Comparison of ENCODE assay signal across 8 mouse cellular contexts in the genomic region with DNA sequence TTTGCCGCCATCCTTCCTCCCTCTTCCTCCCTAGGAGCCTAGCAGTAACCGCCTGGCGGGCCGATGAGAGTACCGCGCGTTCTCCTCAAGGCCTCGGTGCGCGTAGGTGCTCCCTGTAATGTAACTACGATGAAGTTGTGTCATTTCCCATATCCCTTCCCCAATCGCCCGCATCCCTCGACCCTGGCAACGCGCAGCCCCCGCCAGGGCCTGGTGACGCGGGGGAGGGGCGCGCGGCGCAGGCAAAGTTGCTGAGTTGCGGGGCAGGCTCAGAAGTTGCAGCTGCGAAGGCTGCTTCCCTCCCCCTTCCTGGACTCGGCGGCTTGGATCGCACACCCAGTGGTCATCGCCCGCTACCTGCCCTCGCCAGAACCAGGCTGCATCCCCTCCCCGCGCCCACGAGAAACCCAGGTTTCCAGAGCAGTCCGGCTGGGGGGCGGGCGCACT. TPM values are rescaled to one million over a fixed set of nuclear protein-coding genes. Genes with fewer than 3 reads are reported as not detected.
DNase-seq lines count a peak whose midpoint lies in the region; ATAC-seq and TF ChIP-seq lines count a peak whose summit lies in the region.

A gene (plus strand): TSS at position 254 of the 447 bp plus-strand sequence.

- H3ac ChIP-seq in myocyte (ENCODE audit: control insufficient read depth, insufficient read length), result peak within 1 kb of the TSS; percentile 8

- peak within 1 kb of the TSS; percentile 100 for H3K4me2 ChIP-seq in forebrain, embryonic 11.5 days (ENCODE audit: low read depth, low read length, severe bottlenecking)
- peak within 1 kb of the TSS; percentile 98 for H3K4me2 ChIP-seq in heart, embryonic 13.5 days
- peak within 1 kb of the TSS; percentile 97 for H3K4me2 ChIP-seq in liver, embryonic 12.5 days
- peak within 1 kb of the TSS; percentile 65 for H3K4me2 ChIP-seq in myocyte (ENCODE audit: low read depth)

- H3K27ac ChIP-seq in forebrain, embryonic 11.5 days (ENCODE audit: low read depth, low read length), result no peak within 1 kb of the TSS
- H3K27ac ChIP-seq in heart, embryonic 13.5 days (replicated peaks), result no peak within 1 kb of the TSS
- H3K27ac ChIP-seq in liver, embryonic 12.5 days, result peak within 1 kb of the TSS; percentile 49

- under 1% methylated on average over 36 of the region's 37 CpGs for WGBS in forebrain, embryonic 11.5 days
- WGBS in heart, embryonic 13.5 days, result under 1% methylated on average over 37 of the region's 37 CpGs
- under 1% methylated on average over 37 of the region's 37 CpGs for WGBS in liver, embryonic 12.5 days (ENCODE audit: insufficient replicate concordance)

- no peaks in the 10 kb centered on the region for H3K9me3 ChIP-seq in forebrain, embryonic 11.5 days (ENCODE audit: control insufficient read depth, low read length)
- no peaks in the 10 kb centered on the region for H3K9me3 ChIP-seq in heart, embryonic 13.5 days
- H3K9me3 ChIP-seq in liver, embryonic 12.5 days (replicated peaks), result no peaks in the 10 kb centered on the region

- peak; percentile 76 for ATAC-seq in forebrain, embryonic 11.5 days (replicated peaks; ENCODE audit: low FRiP score)
- ATAC-seq in heart, embryonic 13.5 days (ENCODE audit: extremely low read depth, insufficient number of reproducible peaks, low FRiP score, low TSS enrichment), result peak; percentile 63; the same call in 1 of the 2 replicates
- peak; percentile 36; the same call in 1 of the 2 replicates for ATAC-seq in liver, embryonic 12.5 days

- H3K79me2 ChIP-seq in myocyte (ENCODE audit: control insufficient read depth, insufficient read depth), result no peaks in the 10 kb centered on the region

- peaks cover 5% of the 10 kb centered on the region; the same call in 1 of the 2 replicates for H3K4me1 ChIP-seq in forebrain, embryonic 11.5 days (replicated peaks; ENCODE audit: control insufficient read depth, insufficient read depth, low read length)
- H3K4me1 ChIP-seq in heart, embryonic 13.5 days, result peaks cover 16% of the 10 kb centered on the region
- H3K4me1 ChIP-seq in liver, embryonic 12.5 days, result peaks cover 27% of the 10 kb centered on the region

- peak; percentile 23 for DNase-seq in layer of hippocampus, adult 11-12 months (ENCODE audit: low spot score)
- no peak for DNase-seq in layer of hippocampus, adult 9-10 months (ENCODE audit: low spot score)
- DNase-seq in forebrain, embryonic 11.5 days (ENCODE audit: low spot score), result peak; percentile 71
- peak; percentile 70 for DNase-seq in kidney, postnatal 10 days
- peak; percentile 67 for DNase-seq in testis, postnatal 10 days (ENCODE audit: low spot score)

- peak within 1 kb of the TSS; percentile 51 for H3K4me3 ChIP-seq in forebrain, embryonic 11.5 days (ENCODE audit: low read depth, low read length)
- peak within 1 kb of the TSS; percentile 62 for H3K4me3 ChIP-seq in heart, embryonic 13.5 days
- peak within 1 kb of the TSS; percentile 63 for H3K4me3 ChIP-seq in liver, embryonic 12.5 days
- H3K4me3 ChIP-seq in myocyte, result peak within 1 kb of the TSS; percentile 32

- H3K9ac ChIP-seq in forebrain, embryonic 11.5 days (ENCODE audit: low read length), result peak within 1 kb of the TSS; percentile 56
- H3K9ac ChIP-seq in heart, embryonic 13.5 days, result peak within 1 kb of the TSS; percentile 80
- H3K9ac ChIP-seq in liver, embryonic 12.5 days, result peak within 1 kb of the TSS; percentile 64

- H3K36me3 ChIP-seq in forebrain, embryonic 11.5 days (ENCODE audit: control insufficient read depth, insufficient read depth, low read length), result no peaks in the 10 kb centered on the region
- no peaks in the 10 kb centered on the region for H3K36me3 ChIP-seq in heart, embryonic 13.5 days
- no peaks in the 10 kb centered on the region for H3K36me3 ChIP-seq in liver, embryonic 12.5 days
- no peaks in the 10 kb centered on the region for H3K36me3 ChIP-seq in myocyte (ENCODE audit: control insufficient read depth, insufficient read depth)

- TF ChIP-seq POLR2A in myocyte (IDR thresholded peaks at IDR 0.05; ENCODE audit: insufficient read length, low read depth), result peak; percentile 56

- peaks cover 33% of the 10 kb centered on the region for H3K27me3 ChIP-seq in forebrain, embryonic 11.5 days (ENCODE audit: control insufficient read depth, insufficient read depth, low read length)
- peaks cover 15% of the 10 kb centered on the region for H3K27me3 ChIP-seq in heart, embryonic 13.5 days (replicated peaks)
- peaks cover 33% of the 10 kb centered on the region for H3K27me3 ChIP-seq in liver, embryonic 12.5 days (replicated peaks)
- no peaks in the 10 kb centered on the region for H3K27me3 ChIP-seq in myocyte (ENCODE audit: control insufficient read depth, insufficient read depth, insufficient read length)

TF ChIP-seq in myocyte, 11 proteins besides CTCF, POLR2A, EP300 and RAD21:
- TF ChIP-seq TCF3 (IDR thresholded peaks at IDR 0.05; ENCODE audit: insufficient read length, low read depth), result no peak
- no peak for TF ChIP-seq E2F4 (IDR thresholded peaks at IDR 0.05; ENCODE audit: insufficient read depth)
- TF ChIP-seq REST (IDR thresholded peaks at IDR 0.05; ENCODE audit: insufficient read depth, insufficient read length), result no peak
- no peak for TF ChIP-seq MAX (IDR thresholded peaks at IDR 0.05; ENCODE audit: low read depth)
- TF ChIP-seq CEBPB (IDR thresholded peaks at IDR 0.05; ENCODE audit: insufficient read depth, poor library complexity, severe bottlenecking), result no peak
- peak in 2 of 3 experiments; percentile 31 to 63 for TF ChIP-seq MYOG (IDR thresholded peaks at IDR 0.05; ENCODE audit: control insufficient read depth in 1 of 3, insufficient read depth in 1 of 3, insufficient read length in 2 of 3, low read depth in 2 of 3)
- TF ChIP-seq SRF (IDR thresholded peaks at IDR 0.05; ENCODE audit: control insufficient read depth, insufficient read length, low read depth), result no peak
- no peak for TF ChIP-seq USF1 (IDR thresholded peaks at IDR 0.05; ENCODE audit: low read depth)
- no peak for TF ChIP-seq TCF12 (IDR thresholded peaks at IDR 0.05; ENCODE audit: insufficient read depth, poor library complexity, severe bottlenecking)
- TF ChIP-seq POLR2AphosphoS2 (IDR thresholded peaks at IDR 0.05; ENCODE audit: insufficient read length, low read depth), result peak; percentile 72
- peak in 2 of 3 experiments; percentile 24 to 54 for TF ChIP-seq MYOD1 (IDR thresholded peaks at IDR 0.05; ENCODE audit: control insufficient read depth in 1 of 3, insufficient read length in 2 of 3, low read depth in 2 of 3)
TF ChIP-seq in myocyte: peak in this region for 3.

RNA-seq across cellular contexts. Expression of the gene that starts here (rescaled TPM):
- 6.3 and 7.7 TPM in 2 replicates for polyA plus RNA-seq in forebrain, embryonic 11.5 days (2014; fragmentation: Nextera tagmentation; extraction: Ambion mirVana)
- 9.4 and 11.0 TPM in 2 replicates for polyA plus RNA-seq in heart, embryonic 13.5 days (2015; fragmentation: Nextera tagmentation; extraction: Ambion mirVana)
- 8.8 and 10.2 TPM in 2 replicates for polyA plus RNA-seq in liver, embryonic 12.5 days (2016; fragmentation: Nextera tagmentation; extraction: Ambion mirVana)
- polyA plus RNA-seq in myocyte (2012; fragmentation: generic; extraction: Trizol), result 19.7 TPM
